In the genomic region with DNA sequence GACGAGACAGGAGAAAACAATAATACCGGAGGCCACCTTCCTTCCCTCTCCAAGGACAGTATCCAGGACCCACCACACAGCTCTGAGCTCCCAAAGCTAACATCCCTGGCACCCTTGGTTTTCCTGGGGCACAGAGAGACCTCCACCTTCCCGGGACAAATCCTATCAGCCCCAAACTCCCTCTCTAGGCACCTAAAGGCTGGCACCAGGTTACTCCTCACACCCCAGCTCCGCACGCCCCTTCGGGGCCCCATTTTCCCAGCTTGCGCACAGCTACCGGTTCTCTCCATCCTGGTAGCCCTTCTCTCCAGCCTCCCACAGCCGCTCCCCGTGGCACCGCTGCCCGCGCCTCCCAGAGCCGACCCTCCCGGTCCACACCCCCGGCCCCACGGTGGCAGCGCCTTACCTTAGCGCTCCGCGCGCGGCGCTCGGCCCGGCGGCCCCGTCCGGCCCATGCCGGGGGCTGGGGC, we compare ENCODE assay signal across 8 mouse cellular contexts. TPM values are rescaled to one million over a fixed set of nuclear protein-coding genes. Genes with fewer than 3 reads are reported as not detected.
DNase-seq lines count a peak whose midpoint lies in the region; ATAC-seq and TF ChIP-seq lines count a peak whose summit lies in the region.

No protein-coding gene starts in this region.

- H3K27ac ChIP-seq in lung, postnatal 0 days (ENCODE audit: low read length), result peak overlapping the region; percentile 95
- peak overlapping the region; percentile 93 for H3K27ac ChIP-seq in forebrain, embryonic 14.5 days (ENCODE audit: low read depth, low read length)
- peak overlapping the region; percentile 94 for H3K27ac ChIP-seq in limb, embryonic 12.5 days
- H3K27ac ChIP-seq in olfactory bulb, adult 2 months (ENCODE audit: insufficient read depth, low read depth, low read length), result peak overlapping the region; percentile 95

- TF ChIP-seq CTCF in lung, postnatal 0 days (IDR thresholded peaks at IDR 0.05), result no peak
- TF ChIP-seq CTCF in olfactory bulb, adult 2 months (IDR thresholded peaks at IDR 0.05; ENCODE audit: insufficient read depth, low read depth, low read length), result no peak

- H3K9me3 ChIP-seq in lung, postnatal 0 days (ENCODE audit: low read length), result no peaks in the 10 kb centered on the region
- no peaks in the 10 kb centered on the region for H3K9me3 ChIP-seq in forebrain, embryonic 14.5 days (replicated peaks; ENCODE audit: control insufficient read depth, low read length)
- no peaks in the 10 kb centered on the region for H3K9me3 ChIP-seq in limb, embryonic 12.5 days

- peak overlapping the region; percentile 77 for H3K9ac ChIP-seq in lung, postnatal 0 days (replicated peaks; ENCODE audit: low read depth)
- H3K9ac ChIP-seq in forebrain, embryonic 14.5 days (ENCODE audit: low read length), result peak overlapping the region; percentile 93
- H3K9ac ChIP-seq in limb, embryonic 12.5 days (replicated peaks), result peak overlapping the region; percentile 94

- H3K27me3 ChIP-seq in lung, postnatal 0 days (replicated peaks; ENCODE audit: insufficient read depth, low read length), result no peaks in the 10 kb centered on the region
- no peaks in the 10 kb centered on the region for H3K27me3 ChIP-seq in forebrain, embryonic 14.5 days (replicated peaks; ENCODE audit: control insufficient read depth, insufficient read depth, low read length)
- no peaks in the 10 kb centered on the region for H3K27me3 ChIP-seq in limb, embryonic 12.5 days

- peaks cover 27% of the 10 kb centered on the region; the same call in 1 of the 2 replicates for H3K4me1 ChIP-seq in lung, postnatal 0 days (ENCODE audit: insufficient read depth, low read depth, low read length)
- peaks cover 36% of the 10 kb centered on the region for H3K4me1 ChIP-seq in forebrain, embryonic 14.5 days (ENCODE audit: control insufficient read depth, insufficient read depth, low read length)
- H3K4me1 ChIP-seq in limb, embryonic 12.5 days (replicated peaks), result peaks cover 37% of the 10 kb centered on the region
- peaks cover 31% of the 10 kb centered on the region for H3K4me1 ChIP-seq in olfactory bulb, adult 2 months (ENCODE audit: control insufficient read depth, insufficient read depth, low read length)

- peak overlapping the region; percentile 96 for H3K4me3 ChIP-seq in lung, postnatal 0 days (ENCODE audit: low read depth, low read length)
- H3K4me3 ChIP-seq in forebrain, embryonic 14.5 days (ENCODE audit: low read depth, low read length), result peak overlapping the region; percentile 92
- peak overlapping the region; percentile 97 for H3K4me3 ChIP-seq in limb, embryonic 12.5 days (replicated peaks)
- peak overlapping the region; percentile 93 for H3K4me3 ChIP-seq in olfactory bulb, adult 2 months (ENCODE audit: insufficient read depth, low read depth, low read length)

- no peak for TF ChIP-seq EP300 in lung, postnatal 0 days (IDR thresholded peaks at IDR 0.05)

- H3K4me2 ChIP-seq in lung, postnatal 0 days (replicated peaks; ENCODE audit: low read depth, low read length), result peak overlapping the region; percentile 93
- H3K4me2 ChIP-seq in forebrain, embryonic 14.5 days (ENCODE audit: low read length), result peak overlapping the region; percentile 96
- H3K4me2 ChIP-seq in limb, embryonic 12.5 days, result peak overlapping the region; percentile 98

- no peak for ATAC-seq in lung, postnatal 0 days
- ATAC-seq in forebrain, embryonic 14.5 days, result peak; percentile 24; the same call in 1 of the 2 replicates
- 0 out of 2 replicates have a peak, but pooled peaks have one; percentile 12 for ATAC-seq in limb, embryonic 12.5 days (ENCODE audit: insufficient number of reproducible peaks, insufficient read depth, low FRiP score, low TSS enrichment, low read depth)

- H3K36me3 ChIP-seq in lung, postnatal 0 days (ENCODE audit: insufficient read depth, low read length), result 0 out of 2 replicates have a peak, but pooled peaks cover 2% of the 10 kb centered on the region
- peaks cover 13% of the 10 kb centered on the region for H3K36me3 ChIP-seq in forebrain, embryonic 14.5 days (ENCODE audit: control insufficient read depth, insufficient read depth, low read length)
- H3K36me3 ChIP-seq in limb, embryonic 12.5 days, result peaks cover 29% of the 10 kb centered on the region

- peak; percentile 60 for DNase-seq in adrenal gland, postnatal 14 days
- DNase-seq in adrenal gland, postnatal 25 days, result no peak
- DNase-seq in lung, postnatal 0 days (ENCODE audit: low spot score), result peak; percentile 34
- no peak for DNase-seq in lung, postnatal 36 days
- peak; percentile 34 for DNase-seq in forebrain, embryonic 14.5 days (ENCODE audit: low spot score)
- no peak for DNase-seq in ovary, adult 18-20 months (ENCODE audit: low spot score)

- TF ChIP-seq POLR2A in olfactory bulb, adult 2 months (IDR thresholded peaks at IDR 0.05; ENCODE audit: insufficient read depth, low read depth, low read length), result no peak

- 2% methylated on average over 30 of the region's 30 CpGs for WGBS in lung, postnatal 0 days
- WGBS in forebrain, embryonic 14.5 days, result under 1% methylated on average over 23 of the region's 30 CpGs
- under 1% methylated on average over 30 of the region's 30 CpGs for WGBS in limb, embryonic 12.5 days
- 1% methylated on average over 30 of the region's 30 CpGs for WGBS in olfactory bulb, adult 2 months

RNA-seq across cellular contexts. Expression of a gene that starts 0.5 kb away (rescaled TPM):
- total RNA-seq in adrenal gland, postnatal 14 days (2021), result 33.7 and 46.4 TPM in 2 replicates
- total RNA-seq in adrenal gland, postnatal 25 days (2021), result 34.6 and 43.0 TPM in 2 replicates
- polyA plus RNA-seq in lung, postnatal 0 days (2015; fragmentation: Nextera tagmentation; extraction: Ambion mirVana), result 7.1 and 7.4 TPM in 2 replicates
- polyA plus RNA-seq in forebrain, embryonic 14.5 days (2014; fragmentation: Nextera tagmentation; extraction: Ambion mirVana), result 6.4 and 9.1 TPM in 2 replicates
- polyA plus RNA-seq in limb, embryonic 12.5 days (2016; fragmentation: Nextera tagmentation; extraction: Ambion mirVana), result 20.7 and 24.4 TPM in 2 replicates
- not detected in 2 replicates for polyA plus RNA-seq in olfactory bulb, adult 2 months (2012; ENCODE audit: insufficient read depth, insufficient read length, low replicate concordance, missing spikeins)

RNA-seq across cellular contexts. Expression of a gene that starts 35.8 kb away (rescaled TPM):
- total RNA-seq in adrenal gland, postnatal 14 days (2021), result 100 and 124 TPM in 2 replicates
- 136 and 149 TPM in 2 replicates for total RNA-seq in adrenal gland, postnatal 25 days (2021)
- 80.5 and 93.6 TPM in 2 replicates for polyA plus RNA-seq in lung, postnatal 0 days (2015; fragmentation: Nextera tagmentation; extraction: Ambion mirVana)
- polyA plus RNA-seq in forebrain, embryonic 14.5 days (2014; fragmentation: Nextera tagmentation; extraction: Ambion mirVana), result 145 and 155 TPM in 2 replicates
- 201 and 202 TPM in 2 replicates for polyA plus RNA-seq in limb, embryonic 12.5 days (2016; fragmentation: Nextera tagmentation; extraction: Ambion mirVana)
- not detected in 2 replicates for polyA plus RNA-seq in olfactory bulb, adult 2 months (2012; ENCODE audit: insufficient read depth, insufficient read length, low replicate concordance, missing spikeins)

RNA-seq across cellular contexts. Expression of a gene that starts 49.8 kb away (rescaled TPM):
- total RNA-seq in adrenal gland, postnatal 14 days (2021), result 11.3 and 11.5 TPM in 2 replicates
- 4.9 and 5.2 TPM in 2 replicates for total RNA-seq in adrenal gland, postnatal 25 days (2021)
- polyA plus RNA-seq in lung, postnatal 0 days (2015; fragmentation: Nextera tagmentation; extraction: Ambion mirVana), result 15.7 and 17.9 TPM in 2 replicates
- 0.37 and 0.47 TPM in 2 replicates for polyA plus RNA-seq in forebrain, embryonic 14.5 days (2014; fragmentation: Nextera tagmentation; extraction: Ambion mirVana)
- polyA plus RNA-seq in limb, embryonic 12.5 days (2016; fragmentation: Nextera tagmentation; extraction: Ambion mirVana), result 0.83 and 0.84 TPM in 2 replicates
- not detected in 2 replicates for polyA plus RNA-seq in olfactory bulb, adult 2 months (2012; ENCODE audit: insufficient read depth, insufficient read length, low replicate concordance, missing spikeins)

Comparison
In these comparisons a context has a peak if more than half of its experiments do, and no peak if none do; other contexts are left out.
1. DNase-seq: peak in adrenal gland, postnatal 14 days (single experiment), lung, postnatal 0 days (single experiment) and forebrain, embryonic 14.5 days (single experiment); none in adrenal gland, postnatal 25 days (single experiment), lung, postnatal 36 days (single experiment) and ovary, adult 18-20 months (single experiment).
2. Peak in every context shown above with its lines, with median percentiles within 50 percentile points of each other: H3K27ac ChIP-seq, H3K4me2 ChIP-seq, H3K4me3 ChIP-seq and H3K9ac ChIP-seq.